Mouse (Mus musculus): ENCODE measurements around the gene Kif7.

Kif7 gene

DNA sequence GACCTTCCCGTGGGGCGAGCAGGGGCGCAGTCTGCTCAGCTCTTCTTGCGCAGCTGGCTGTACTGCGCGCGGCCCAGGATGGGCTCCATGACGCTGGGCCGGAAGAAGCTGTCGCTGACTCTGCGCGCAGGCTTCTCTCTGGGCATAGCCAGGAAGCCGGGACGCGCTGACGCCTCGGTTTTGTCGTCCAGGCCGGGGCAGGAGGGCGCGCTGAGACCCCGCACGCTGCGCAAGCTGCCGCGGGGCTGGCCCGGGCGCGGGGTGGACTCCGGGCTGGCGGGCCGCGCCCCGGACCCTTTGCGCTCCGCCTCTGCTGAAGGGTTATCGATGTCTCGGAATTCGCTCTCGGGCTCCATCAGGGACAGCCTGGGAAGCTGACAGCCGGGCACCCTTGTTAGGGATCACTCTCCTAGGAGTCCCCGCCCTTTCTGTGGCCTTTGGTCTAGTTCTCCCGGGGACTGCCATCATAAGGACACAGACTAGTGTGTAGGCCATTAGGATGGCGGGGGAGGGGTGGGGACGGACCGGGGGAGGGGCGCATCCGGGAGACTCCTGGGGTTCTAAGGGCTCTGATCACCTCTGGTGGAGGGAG is 6.0 kb upstream of the Kif7 start:
- no peak for DNase-seq (ENCODE audit: low spot score)

DNA sequence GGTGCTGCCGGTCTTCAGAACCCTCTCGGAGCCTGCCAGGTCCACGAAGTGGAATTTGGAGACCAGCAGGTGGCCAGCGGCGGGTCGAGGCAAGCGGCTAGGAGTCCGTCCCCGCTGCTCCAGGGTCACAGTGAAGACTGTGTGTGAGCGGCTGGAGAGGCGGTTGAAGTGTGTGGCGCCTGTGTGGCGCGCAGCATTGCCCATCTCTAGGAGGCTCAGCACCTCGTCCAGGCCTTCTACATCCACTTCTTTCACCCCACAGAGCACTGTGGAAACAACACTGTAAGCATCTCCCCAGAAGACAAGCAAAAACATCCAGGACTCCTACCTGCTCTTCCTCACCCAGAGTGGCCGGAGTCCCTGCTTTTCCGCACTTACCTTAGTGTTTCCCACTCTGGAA is 4.7 kb downstream of the Kif7 start:
- DNase-seq (ENCODE audit: low spot score), result no peak

GRCm38 (mm10) chr7:79710130-79710607 is 5.4 kb downstream of the Kif7 start:
- no peak for DNase-seq (ENCODE audit: low spot score)

- DNase-seq (ENCODE audit: low spot score), result no peak
These were observed 10.3 kb downstream of the Kif7 start for GRCm38 (mm10) chr7:79705210-79705609.

- no peak for DNase-seq (ENCODE audit: low spot score)
These were observed 12.8 kb downstream of the Kif7 start for GRCm38 (mm10) chr7:79702755-79703154.

DNA sequence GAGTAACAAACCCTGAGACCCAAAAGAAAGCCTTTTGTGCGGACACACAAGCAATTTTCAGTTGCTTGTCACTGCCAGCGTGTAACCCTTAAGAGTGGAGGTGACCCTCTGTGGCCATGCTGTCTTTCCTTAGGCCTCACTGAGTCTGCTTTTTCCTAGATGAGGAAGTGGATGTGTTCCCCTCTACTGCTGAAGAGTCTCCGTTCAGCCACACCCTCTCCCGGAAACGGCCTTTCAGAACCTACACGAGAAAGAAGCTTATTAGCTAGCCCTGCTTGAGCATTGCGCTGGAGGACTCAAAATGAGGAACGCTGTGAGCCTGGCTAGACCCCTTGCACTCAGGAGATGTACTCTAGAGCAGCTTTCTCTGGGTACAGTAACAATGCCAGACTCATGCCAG is 19.0 kb downstream of the Kif7 start:
- no peak for DNase-seq (ENCODE audit: low spot score)

- no peak for DNase-seq (ENCODE audit: low spot score)
These were observed 35.3 kb downstream of the Kif7 start for GRCm38 (mm10) chr7:79680231-79680630.

- no peak for DNase-seq (ENCODE audit: low spot score)
These were observed 36.3 kb downstream of the Kif7 start for GRCm38 (mm10) chr7:79679186-79679585.

GRCm38 (mm10) chr7:79670900-79671604 is 44.5 kb downstream of the Kif7 start:
- DNase-seq (ENCODE audit: low spot score), result no peak

GRCm38 (mm10) chr7:79666690-79667089 is 48.8 kb downstream of the Kif7 start:
- no peak for DNase-seq (ENCODE audit: low spot score)

DNA sequence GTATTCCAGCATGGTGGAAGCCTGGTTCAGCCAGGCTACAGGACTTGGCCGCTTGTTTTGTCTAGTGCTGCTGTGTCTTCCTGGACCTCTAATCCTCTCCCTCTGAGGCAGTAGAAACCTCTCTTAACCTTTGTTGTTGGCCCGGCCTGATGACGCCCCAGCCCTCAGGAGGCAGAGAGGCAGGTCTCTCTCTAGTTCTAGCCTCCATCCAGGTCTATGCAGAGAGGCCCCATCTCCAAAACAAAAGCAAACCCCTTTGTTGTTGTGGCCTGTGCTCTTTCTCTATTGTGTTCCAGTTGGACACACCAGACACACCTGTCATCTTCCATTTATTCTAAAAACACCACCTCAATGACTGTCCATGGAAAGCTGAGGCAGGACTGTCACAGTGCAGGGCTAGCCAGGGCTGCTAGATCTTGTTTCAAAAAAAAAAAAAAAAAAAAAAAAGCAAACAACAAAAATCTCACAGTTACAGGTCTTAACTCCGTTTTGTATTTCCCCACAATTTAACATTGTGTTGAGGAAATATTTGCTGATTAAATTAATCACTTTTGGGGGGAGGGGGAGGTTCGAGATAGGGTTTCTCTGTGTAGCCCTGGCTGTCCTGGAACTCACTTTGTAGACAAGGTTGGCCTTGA is 54.1 kb downstream of the Kif7 start:
- no peak for DNase-seq (ENCODE audit: low spot score)

GRCm38 (mm10) chr7:79660291-79661150 is 55.0 kb downstream of the Kif7 start:
- DNase-seq (ENCODE audit: low spot score), result no peak

DNA sequence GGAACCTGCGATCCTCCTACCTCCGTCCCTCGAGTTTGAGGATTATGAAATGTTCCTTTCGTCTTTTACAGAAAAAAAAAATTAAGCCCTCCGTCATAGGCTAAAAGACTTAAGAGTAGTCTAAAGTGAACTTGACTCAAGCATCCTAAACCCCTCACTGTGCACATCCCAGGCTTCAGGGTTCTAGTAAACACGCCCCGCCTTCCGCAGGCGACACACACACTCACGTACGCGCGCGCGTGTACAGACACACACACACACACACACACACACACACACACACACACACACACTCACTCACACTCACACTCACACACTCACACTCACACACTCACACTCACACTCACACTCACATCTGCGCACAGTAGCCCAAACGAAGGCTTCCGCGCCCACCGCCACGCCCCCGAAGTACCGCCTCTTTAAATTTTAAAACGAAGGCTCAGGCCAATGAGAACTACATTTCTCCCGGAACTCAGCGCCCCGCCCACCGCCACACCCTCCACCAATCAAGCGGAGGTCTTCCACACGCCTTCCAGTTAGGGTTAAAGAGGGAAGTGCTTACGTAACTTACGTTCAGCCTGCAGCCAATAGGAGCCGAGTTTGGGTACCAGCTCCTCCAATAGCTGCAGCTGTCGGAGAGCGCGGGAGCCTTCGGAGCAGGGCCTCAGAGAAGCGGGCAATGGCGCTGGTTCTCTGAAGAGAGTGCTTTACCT is 55.8 kb downstream of the Kif7 start, which contains the start of gene Ticrr:
Gene Ticrr, plus strand, starts transcription at position 619 of the 713 bp plus-strand sequence.
- peak; percentile 88 for DNase-seq (ENCODE audit: low spot score)

GRCm38 (mm10) chr7:79654586-79654985 is 60.9 kb downstream of the Kif7 start:
- no peak for DNase-seq (ENCODE audit: low spot score)

- DNase-seq (ENCODE audit: low spot score), result no peak
These were observed 61.3 kb downstream of the Kif7 start for GRCm38 (mm10) chr7:79654185-79654584.

DNA sequence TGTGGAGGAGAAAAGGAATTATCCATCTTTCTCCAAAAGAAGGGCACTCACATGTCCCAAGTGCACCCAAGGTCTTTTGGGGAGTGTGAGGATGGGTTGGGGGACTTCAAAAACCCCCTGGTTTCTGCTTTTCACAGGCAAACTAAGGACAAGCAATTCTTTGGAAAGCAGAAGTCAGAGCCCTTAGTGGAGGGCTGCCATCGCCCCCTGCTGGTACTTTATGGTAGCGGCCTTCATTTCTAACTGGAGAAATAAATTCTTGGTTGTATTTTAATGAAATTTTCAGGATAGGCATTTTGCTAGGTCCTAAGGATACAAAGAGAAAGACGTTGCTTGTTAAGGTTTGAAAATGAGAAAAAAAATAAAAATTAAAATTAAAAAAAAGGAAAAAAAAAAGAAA is 66.5 kb downstream of the Kif7 start:
- peak; percentile 40 for DNase-seq (ENCODE audit: low spot score)

Data from layer of hippocampus, adult 9-10 months (tissue).